Mouse (Mus musculus): ENCODE measurements around the gene Tmem54.

DNA sequence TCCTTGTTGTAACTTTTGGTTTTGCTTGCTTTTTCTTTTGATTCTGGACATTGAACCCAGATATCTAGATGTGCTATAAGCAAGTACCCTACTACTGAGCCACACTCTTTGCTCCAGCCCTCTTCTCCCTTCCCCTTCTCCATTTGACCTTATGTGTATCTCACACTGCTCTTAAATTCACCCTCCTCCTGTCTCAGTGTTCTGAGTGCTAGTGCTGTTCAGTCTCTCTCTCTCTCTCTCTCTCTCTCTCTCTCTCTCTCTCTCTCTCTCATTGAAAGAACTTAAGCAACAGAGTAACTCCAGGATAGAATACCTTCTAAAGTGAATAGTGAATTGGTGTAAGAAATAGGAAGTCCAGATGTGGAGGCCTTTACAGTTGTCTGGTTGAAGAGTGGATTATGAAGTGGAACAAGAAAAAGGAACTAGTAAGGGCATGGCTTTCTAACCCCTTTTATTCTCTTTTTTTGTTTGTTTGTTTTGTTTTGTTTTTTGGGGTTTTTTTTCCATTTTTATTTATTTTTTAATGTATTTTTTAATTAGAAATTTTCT lies 39.6 kb upstream of the Tmem54 start:
- TF ChIP-seq ZC3H11A (IDR thresholded peaks at IDR 0.05; ENCODE audit: borderline replicate concordance, low read depth, low read length) (no peak), CHD2 (IDR thresholded peaks at IDR 0.05; ENCODE audit: low read depth, low read length) (no peak), ZNF384 (IDR thresholded peaks at IDR 0.05; ENCODE audit: low read depth, low read length) (no peak)
